Mouse (Mus musculus): ENCODE data around the gene Tsc22d1.

Gene Tsc22d1

GRCm38 (mm10) chr14:76414862-76415780, at the start of gene Tsc22d1:
Tsc22d1 (plus strand) TSS chr14:76414961.
- in situ Hi-C loops (cut with MboI; ENCODE audit: unreplicated experiment in 2 of 2), result no loop called here

- in situ Hi-C loops (cut with MboI; ENCODE audit: unreplicated experiment in 2 of 2), result no loop called here
These were observed 41.1 kb upstream of the Tsc22d1 start for GRCm38 (mm10) chr14:76373638-76374037.

GRCm38 (mm10) chr14:76374601-76375000, 40.2 kb upstream of the Tsc22d1 start:
- in situ Hi-C loops (cut with MboI; ENCODE audit: unreplicated experiment in 2 of 2), result no loop called here

- in situ Hi-C loops (cut with MboI; ENCODE audit: unreplicated experiment in 2 of 2), result no loop called here
These were observed 38.2 kb upstream of the Tsc22d1 start for GRCm38 (mm10) chr14:76376561-76376960.

- in situ Hi-C loops (cut with MboI; ENCODE audit: unreplicated experiment in 2 of 2), result no loop called here
These were observed 35.4 kb upstream of the Tsc22d1 start for GRCm38 (mm10) chr14:76379411-76379810.

GRCm38 (mm10) chr14:76388025-76388424, 26.7 kb upstream of the Tsc22d1 start:
- in situ Hi-C loops (cut with MboI; ENCODE audit: unreplicated experiment in 2 of 2), result no loop called here

GRCm38 (mm10) chr14:76398251-76398650, 16.5 kb upstream of the Tsc22d1 start:
- in situ Hi-C loops (cut with MboI; ENCODE audit: unreplicated experiment in 2 of 2), result no loop called here

GRCm38 (mm10) chr14:76402574-76402973, 12.2 kb upstream of the Tsc22d1 start:
- in situ Hi-C loops (cut with MboI; ENCODE audit: unreplicated experiment in 2 of 2), result no loop called here

- in situ Hi-C loops (cut with MboI; ENCODE audit: unreplicated experiment in 2 of 2), result no loop called here
These were observed 5.7 kb upstream of the Tsc22d1 start for GRCm38 (mm10) chr14:76409111-76409510.

GRCm38 (mm10) chr14:76413773-76414121, 1.0 kb upstream of the Tsc22d1 start:
- in situ Hi-C loops (cut with MboI; ENCODE audit: unreplicated experiment in 2 of 2), result no loop called here

- in situ Hi-C loops (cut with MboI; ENCODE audit: unreplicated experiment in 2 of 2), result no loop called here
These were observed 469 bp upstream of the Tsc22d1 start for GRCm38 (mm10) chr14:76414122-76414861.

- in situ Hi-C loops (cut with MboI; ENCODE audit: unreplicated experiment in 2 of 2), result no loop called here
These were observed 1.1 kb downstream of the Tsc22d1 start for GRCm38 (mm10) chr14:76415781-76416301.

- in situ Hi-C loops (cut with MboI; ENCODE audit: unreplicated experiment in 2 of 2), result no loop called here
These were observed 1.7 kb downstream of the Tsc22d1 start for GRCm38 (mm10) chr14:76416366-76417040.

GRCm38 (mm10) chr14:76417346-76417745, 2.6 kb downstream of the Tsc22d1 start:
- in situ Hi-C loops (cut with MboI; ENCODE audit: unreplicated experiment in 2 of 2), result no loop called here

- in situ Hi-C loops (cut with MboI; ENCODE audit: unreplicated experiment in 2 of 2), result no loop called here
These were observed 6.0 kb downstream of the Tsc22d1 start for GRCm38 (mm10) chr14:76420726-76421125.

- in situ Hi-C loops (cut with MboI; ENCODE audit: unreplicated experiment in 2 of 2), result no loop called here
These were observed 6.4 kb downstream of the Tsc22d1 start for GRCm38 (mm10) chr14:76421162-76421561.

- in situ Hi-C loops (cut with MboI; ENCODE audit: unreplicated experiment in 2 of 2), result no loop called here
These were observed 10.7 kb downstream of the Tsc22d1 start for GRCm38 (mm10) chr14:76425422-76425821.

- in situ Hi-C loops (cut with MboI; ENCODE audit: unreplicated experiment in 2 of 2), result no loop called here
These were observed 11.3 kb downstream of the Tsc22d1 start for GRCm38 (mm10) chr14:76425986-76426530.

- in situ Hi-C loops (cut with MboI; ENCODE audit: unreplicated experiment in 2 of 2), result no loop called here
These were observed 14.1 kb downstream of the Tsc22d1 start for GRCm38 (mm10) chr14:76428855-76429254.

- in situ Hi-C loops (cut with MboI; ENCODE audit: unreplicated experiment in 2 of 2), result no loop called here
These were observed 17.2 kb downstream of the Tsc22d1 start for GRCm38 (mm10) chr14:76431918-76432317.

GRCm38 (mm10) chr14:76432369-76432768, 17.6 kb downstream of the Tsc22d1 start:
- in situ Hi-C loops (cut with MboI; ENCODE audit: unreplicated experiment in 2 of 2), result no loop called here
